Mouse (Mus musculus): ENCODE measurements around the gene Cyp27a1. TPM values are rescaled to one million over a fixed set of nuclear protein-coding genes. Genes with fewer than 3 reads are reported as not detected.

The Cyp27a1 gene
- polyA plus RNA-seq, 1 experiment from 2014 or later, result 10.4 TPM

Other genes with a start within 250 kb of the Cyp27a1 start
- gene Cnot9, start 207.5 kb upstream of the Cyp27a1 start, polyA plus RNA-seq (2015; fragmentation: Nextera tagmentation; extraction: Ambion mirVana), result 45.8 and 46.3 TPM in 2 replicates
- gene Plcd4, start 170.7 kb upstream of the Cyp27a1 start, polyA plus RNA-seq (2015; fragmentation: Nextera tagmentation; extraction: Ambion mirVana), result 0.25 and 0.93 TPM in 2 replicates
- 26.4 and 27.0 TPM in 2 replicates for gene Usp37, start 169.3 kb upstream of the Cyp27a1 start, polyA plus RNA-seq (2015; fragmentation: Nextera tagmentation; extraction: Ambion mirVana)
- 5.0 and 5.3 TPM in 2 replicates for gene Zfp142, start 125.3 kb upstream of the Cyp27a1 start, polyA plus RNA-seq (2015; fragmentation: Nextera tagmentation; extraction: Ambion mirVana)
- 17.0 and 17.2 TPM in 2 replicates for gene Bcs1l, start 125.3 kb upstream of the Cyp27a1 start, polyA plus RNA-seq (2015; fragmentation: Nextera tagmentation; extraction: Ambion mirVana)
- 32.1 and 33.2 TPM in 2 replicates for gene Rnf25, start 112.2 kb upstream of the Cyp27a1 start, polyA plus RNA-seq (2015; fragmentation: Nextera tagmentation; extraction: Ambion mirVana)
- gene Stk36, start 112.1 kb upstream of the Cyp27a1 start, polyA plus RNA-seq (2015; fragmentation: Nextera tagmentation; extraction: Ambion mirVana), result 5.2 and 5.4 TPM in 2 replicates
- 11.4 and 14.4 TPM in 2 replicates for gene Ttll4, start 51.8 kb upstream of the Cyp27a1 start, polyA plus RNA-seq (2015; fragmentation: Nextera tagmentation; extraction: Ambion mirVana)
- 0.31 and 1.8 TPM in 2 replicates for gene Prkag3, start 35.6 kb downstream of the Cyp27a1 start, polyA plus RNA-seq (2015; fragmentation: Nextera tagmentation; extraction: Ambion mirVana)
- gene Wnt6, start 58.3 kb downstream of the Cyp27a1 start, polyA plus RNA-seq (2015; fragmentation: Nextera tagmentation; extraction: Ambion mirVana), result 2.4 and 2.8 TPM in 2 replicates
- gene Wnt10a, start 77.9 kb downstream of the Cyp27a1 start, polyA plus RNA-seq (2015; fragmentation: Nextera tagmentation; extraction: Ambion mirVana), result 2.9 and 3.2 TPM in 2 replicates
- gene Cdk5r2, start 141.4 kb downstream of the Cyp27a1 start, polyA plus RNA-seq (2015; fragmentation: Nextera tagmentation; extraction: Ambion mirVana), result 0.06 and 0.20 TPM in 2 replicates
- gene Fev, start 171.8 kb downstream of the Cyp27a1 start, polyA plus RNA-seq (2015; fragmentation: Nextera tagmentation; extraction: Ambion mirVana), result 0.15 and 0.44 TPM in 2 replicates
- gene Cryba2, start 179.6 kb downstream of the Cyp27a1 start, polyA plus RNA-seq (2015; fragmentation: Nextera tagmentation; extraction: Ambion mirVana), result 1.4 and 1.9 TPM in 2 replicates
- gene Cfap65, start 222.0 kb downstream of the Cyp27a1 start, polyA plus RNA-seq (2015; fragmentation: Nextera tagmentation; extraction: Ambion mirVana), result 0.05 and 0.07 TPM in 2 replicates
- 19.0 and 22.0 TPM in 2 replicates for gene Ihh, start 238.1 kb downstream of the Cyp27a1 start, polyA plus RNA-seq (2015; fragmentation: Nextera tagmentation; extraction: Ambion mirVana)